Mouse (Mus musculus): ENCODE data around the gene Olfr600. TPM values are rescaled to one million over a fixed set of nuclear protein-coding genes. Genes with fewer than 3 reads are reported as not detected.
"Not testable (repeated sequence)": the region's sequence is repeated elsewhere in the genome, so short reads cannot be mapped to it uniquely, and the experiment has no call there.

Gene Olfr600
- not detected in 2 replicates for polyA plus RNA-seq (2012; rRNA removed)

DNA sequence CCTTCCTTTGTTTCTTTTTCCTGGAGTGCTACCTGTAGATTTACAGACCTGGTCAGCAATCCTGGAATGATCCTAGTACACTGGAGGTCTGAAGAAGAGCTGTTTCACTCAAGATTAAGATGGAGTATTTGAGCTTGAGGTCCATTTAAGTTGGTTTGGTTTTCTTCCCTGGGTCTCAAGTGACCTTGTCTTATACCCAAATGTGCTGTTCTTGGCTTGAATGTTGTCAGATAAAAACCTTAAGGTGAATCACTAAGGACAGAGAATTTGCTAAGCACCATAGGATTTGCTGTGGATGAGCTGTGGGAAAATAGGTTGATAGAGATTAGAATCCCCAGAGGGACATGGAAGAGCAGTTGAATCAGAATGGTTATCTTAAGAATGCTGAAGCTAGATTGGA is at the start of gene Olfr600:
Olfr600 (minus strand) TSS at position 101 of the 400 bp plus-strand sequence.
- H3K27ac ChIP-seq (ENCODE audit: insufficient read depth, low read depth, low read length): no peak within 1 kb of the TSS
- no peak within 1 kb of the TSS for H3K4me3 ChIP-seq (ENCODE audit: low read depth, low read length)
- TF ChIP-seq CTCF (IDR thresholded peaks at IDR 0.05; ENCODE audit: extremely low read depth, insufficient read length, insufficient replicate concordance, low read depth, low read length) (no peak), POLR2A (IDR thresholded peaks at IDR 0.05; ENCODE audit: low read depth, low read length) (no peak)
- no peaks in the 10 kb centered on the region for H3K27me3 ChIP-seq (ENCODE audit: control insufficient read depth, insufficient read depth, low read length)
- H3K4me1 ChIP-seq (ENCODE audit: control insufficient read depth, insufficient read depth, insufficient read length, low read length): no peaks in the 10 kb centered on the region
- no peaks in the 10 kb centered on the region for H3K36me3 ChIP-seq (ENCODE audit: control insufficient read depth, insufficient read depth, low read length)

DNA sequence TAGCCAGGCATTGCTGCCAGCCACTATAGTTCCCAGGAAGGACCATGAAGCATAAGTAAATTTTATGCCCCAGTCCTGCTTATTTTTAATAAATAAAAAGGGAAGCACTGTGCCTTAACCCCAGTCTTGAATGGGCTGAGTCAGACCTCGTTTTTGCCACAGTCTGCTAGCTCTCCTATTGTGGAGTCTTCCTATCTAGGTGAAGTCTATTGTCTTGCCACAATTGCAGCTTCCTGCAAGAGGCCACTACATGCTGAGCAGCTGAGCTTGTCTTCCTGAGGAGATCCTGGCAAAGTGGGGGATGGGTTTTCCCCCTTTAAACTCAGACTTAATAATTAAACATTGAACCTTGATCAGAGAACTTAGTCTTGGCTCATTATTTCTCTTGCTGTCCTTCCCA is 49.5 kb upstream of the Olfr600 start:
- WGBS: 4% methylated on average over 1 of the region's 1 CpGs
- H3K36me3 ChIP-seq (ENCODE audit: control insufficient read depth, insufficient read depth, low read length): no peaks in the 10 kb centered on the region

DNA sequence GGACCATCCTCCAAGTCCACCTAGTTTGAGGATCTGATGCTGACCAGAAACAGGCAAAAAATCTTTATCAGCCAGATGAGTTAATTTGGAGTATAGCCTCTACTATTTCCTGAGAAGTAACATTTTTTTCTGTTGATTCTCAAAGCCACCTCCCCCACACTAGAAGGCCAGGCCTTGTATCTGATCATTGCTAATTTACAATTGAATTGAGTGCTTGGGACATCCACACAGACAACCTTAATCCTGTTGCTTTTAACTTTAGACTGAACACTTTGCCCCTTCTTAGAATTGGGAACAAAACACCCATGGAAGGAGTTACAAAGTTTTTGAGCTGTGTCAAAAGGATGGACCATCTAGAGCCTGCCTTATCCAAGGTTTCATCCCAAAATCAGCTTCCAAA is 48.3 kb upstream of the Olfr600 start:
- H3K36me3 ChIP-seq (ENCODE audit: control insufficient read depth, insufficient read depth, low read length): no peaks in the 10 kb centered on the region
- no peaks in the 10 kb centered on the region for H3K4me1 ChIP-seq (ENCODE audit: control insufficient read depth, insufficient read depth, insufficient read length, low read length)
- H3K27ac ChIP-seq (ENCODE audit: insufficient read depth, low read depth, low read length): no peak overlapping the region
- no peaks in the 10 kb centered on the region for H3K27me3 ChIP-seq (ENCODE audit: control insufficient read depth, insufficient read depth, low read length)
- H3K4me3 ChIP-seq (ENCODE audit: low read depth, low read length): no peak overlapping the region
- TF ChIP-seq CTCF (IDR thresholded peaks at IDR 0.05; ENCODE audit: extremely low read depth, insufficient read length, insufficient replicate concordance, low read depth, low read length): no peak
- no peak for TF ChIP-seq POLR2A (IDR thresholded peaks at IDR 0.05; ENCODE audit: low read depth, low read length)

More for the DNA sequence above, 49.5 kb upstream of the Olfr600 start:
- H3K4me3 ChIP-seq (ENCODE audit: low read depth, low read length): no peak overlapping the region
- no peaks in the 10 kb centered on the region for H3K4me1 ChIP-seq (ENCODE audit: control insufficient read depth, insufficient read depth, insufficient read length, low read length)
- no peaks in the 10 kb centered on the region for H3K27me3 ChIP-seq (ENCODE audit: control insufficient read depth, insufficient read depth, low read length)
- H3K27ac ChIP-seq (ENCODE audit: insufficient read depth, low read depth, low read length): no peak overlapping the region
- no peak for TF ChIP-seq CTCF (IDR thresholded peaks at IDR 0.05; ENCODE audit: extremely low read depth, insufficient read length, insufficient replicate concordance, low read depth, low read length)
- no peak for TF ChIP-seq POLR2A (IDR thresholded peaks at IDR 0.05; ENCODE audit: low read depth, low read length)

DNA sequence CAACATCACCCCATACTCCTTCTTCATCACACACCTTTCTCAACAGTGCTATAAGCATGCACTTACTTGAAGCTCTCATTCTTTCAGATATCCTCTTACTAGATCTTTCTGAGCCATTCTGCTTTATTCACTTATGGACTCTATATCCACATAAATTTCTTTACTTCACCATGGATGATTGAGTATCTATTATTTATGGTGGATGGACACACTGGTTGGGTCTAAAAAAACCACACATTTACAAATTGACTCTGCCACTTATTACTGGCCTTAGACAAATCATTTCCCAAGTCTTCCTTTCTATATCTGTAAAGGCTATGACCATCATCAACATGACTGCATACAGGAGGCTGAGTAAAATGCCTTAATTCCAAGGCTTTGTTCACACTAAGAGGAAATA is 36.6 kb upstream of the Olfr600 start, which contains the start of gene Olfr603:
Olfr603 (minus strand) TSS at position 101 of the 400 bp plus-strand sequence.
- Histone ChIP-seq H3K4me1 (ENCODE audit: control insufficient read depth, insufficient read depth, insufficient read length, low read length) (no peaks in the 10 kb centered on the region), H3K4me3 (ENCODE audit: low read depth, low read length) (no peak within 1 kb of the TSS), H3K27me3 (ENCODE audit: control insufficient read depth, insufficient read depth, low read length) (no peaks in the 10 kb centered on the region), H3K27ac (ENCODE audit: insufficient read depth, low read depth, low read length) (no peak within 1 kb of the TSS), H3K36me3 (ENCODE audit: control insufficient read depth, insufficient read depth, low read length) (no peaks in the 10 kb centered on the region)
- no peak for TF ChIP-seq CTCF (IDR thresholded peaks at IDR 0.05; ENCODE audit: extremely low read depth, insufficient read length, insufficient replicate concordance, low read depth, low read length)
- TF ChIP-seq POLR2A (IDR thresholded peaks at IDR 0.05; ENCODE audit: low read depth, low read length): no peak

DNA sequence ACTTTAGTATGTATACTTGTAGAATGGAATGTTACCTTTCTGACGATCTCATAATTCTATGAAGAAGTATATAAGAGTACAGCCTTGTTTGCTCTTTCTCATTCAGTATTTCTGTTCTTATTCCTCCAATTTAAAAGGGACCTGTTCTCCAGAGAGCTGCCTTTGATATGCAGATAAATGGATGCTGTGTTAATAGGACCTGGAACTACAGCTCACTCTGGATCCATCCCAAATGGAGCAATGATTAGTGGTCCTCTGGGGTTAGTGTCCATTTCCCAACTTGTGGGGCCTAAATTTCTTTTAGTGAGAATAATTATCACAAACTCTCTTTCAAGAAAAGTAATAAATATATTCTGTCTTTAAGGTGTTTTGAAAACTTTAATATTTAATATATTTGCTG is 13.1 kb upstream of the Olfr600 start, which contains the start of gene Olfr601:
Olfr601 (minus strand) TSS at position 101 of the 400 bp plus-strand sequence.
- WGBS: 92% methylated on average over 1 of the region's 1 CpGs
- no peaks in the 10 kb centered on the region for H3K27me3 ChIP-seq (ENCODE audit: control insufficient read depth, insufficient read depth, low read length)
- TF ChIP-seq CTCF (IDR thresholded peaks at IDR 0.05; ENCODE audit: extremely low read depth, insufficient read length, insufficient replicate concordance, low read depth, low read length) (no peak), POLR2A (IDR thresholded peaks at IDR 0.05; ENCODE audit: low read depth, low read length) (no peak)
- H3K36me3 ChIP-seq (ENCODE audit: control insufficient read depth, insufficient read depth, low read length): no peaks in the 10 kb centered on the region
- no peaks in the 10 kb centered on the region for H3K4me1 ChIP-seq (ENCODE audit: control insufficient read depth, insufficient read depth, insufficient read length, low read length)
- H3K4me3 ChIP-seq (ENCODE audit: low read depth, low read length): no peak within 1 kb of the TSS
- H3K27ac ChIP-seq (ENCODE audit: insufficient read depth, low read depth, low read length): no peak within 1 kb of the TSS

DNA sequence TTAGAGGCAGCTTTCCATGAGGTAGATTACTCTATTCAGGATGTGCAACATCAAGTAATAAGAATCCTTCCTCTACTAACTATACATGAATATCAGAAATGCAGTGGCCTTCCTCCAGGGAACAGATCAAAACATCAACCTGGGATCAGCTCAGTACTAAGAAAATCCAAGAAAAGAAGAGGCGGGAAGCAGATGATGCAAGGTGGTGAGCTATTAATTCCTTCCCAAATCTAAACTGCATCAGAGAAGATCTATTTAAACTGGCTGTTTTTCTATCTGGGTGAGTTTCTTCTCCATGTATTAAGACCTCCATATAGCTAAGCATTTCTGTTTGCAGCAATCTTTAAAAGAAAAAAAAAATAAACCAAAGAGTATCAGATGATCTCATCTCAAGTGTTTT is 13.9 kb downstream of the Olfr600 start, which contains the start of gene Olfr599:
Olfr599 (plus strand) TSS at position 301 of the 400 bp plus-strand sequence.
- WGBS: 86% methylated on average over 1 of the region's 1 CpGs
- H3K27ac ChIP-seq (ENCODE audit: insufficient read depth, low read depth, low read length): no peak within 1 kb of the TSS
- TF ChIP-seq CTCF (IDR thresholded peaks at IDR 0.05; ENCODE audit: extremely low read depth, insufficient read length, insufficient replicate concordance, low read depth, low read length) (no peak), POLR2A (IDR thresholded peaks at IDR 0.05; ENCODE audit: low read depth, low read length) (no peak)
- H3K4me1 ChIP-seq (ENCODE audit: control insufficient read depth, insufficient read depth, insufficient read length, low read length): no peaks in the 10 kb centered on the region
- no peak within 1 kb of the TSS for H3K4me3 ChIP-seq (ENCODE audit: low read depth, low read length)
- H3K36me3 ChIP-seq (ENCODE audit: control insufficient read depth, insufficient read depth, low read length): no peaks in the 10 kb centered on the region
- H3K27me3 ChIP-seq (ENCODE audit: control insufficient read depth, insufficient read depth, low read length): no peaks in the 10 kb centered on the region

DNA sequence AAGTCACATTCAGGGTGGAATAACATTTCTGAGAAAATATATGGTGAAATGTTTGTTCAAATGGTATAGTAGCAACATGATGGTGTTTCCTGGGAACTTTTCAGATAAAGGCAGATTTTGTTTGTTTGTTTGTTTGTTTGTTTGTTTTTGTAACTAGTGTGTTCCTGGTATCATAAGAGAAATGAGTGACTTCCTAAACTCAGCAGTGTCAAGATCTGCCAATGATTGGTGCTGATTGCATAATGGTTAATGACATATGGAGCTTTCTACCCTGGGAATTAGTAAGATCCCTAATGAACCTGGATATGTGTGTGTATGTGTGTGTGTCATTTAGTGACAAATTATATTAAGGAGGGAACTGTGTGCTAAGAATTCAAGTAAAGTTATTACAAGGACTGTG is 26.2 kb downstream of the Olfr600 start, which contains the start of gene Olfr598:
Olfr598 (plus strand) TSS at position 301 of the 400 bp plus-strand sequence.
- H3K27ac ChIP-seq (ENCODE audit: insufficient read depth, low read depth, low read length): no peak within 1 kb of the TSS
- H3K4me1 ChIP-seq (ENCODE audit: control insufficient read depth, insufficient read depth, insufficient read length, low read length): no peaks in the 10 kb centered on the region
- H3K27me3 ChIP-seq (ENCODE audit: control insufficient read depth, insufficient read depth, low read length): no peaks in the 10 kb centered on the region
- H3K36me3 ChIP-seq (ENCODE audit: control insufficient read depth, insufficient read depth, low read length): no peaks in the 10 kb centered on the region
- no peak for TF ChIP-seq POLR2A (IDR thresholded peaks at IDR 0.05; ENCODE audit: low read depth, low read length)
- TF ChIP-seq CTCF (IDR thresholded peaks at IDR 0.05; ENCODE audit: extremely low read depth, insufficient read length, insufficient replicate concordance, low read depth, low read length): no peak
- H3K4me3 ChIP-seq (ENCODE audit: low read depth, low read length): no peak within 1 kb of the TSS

DNA sequence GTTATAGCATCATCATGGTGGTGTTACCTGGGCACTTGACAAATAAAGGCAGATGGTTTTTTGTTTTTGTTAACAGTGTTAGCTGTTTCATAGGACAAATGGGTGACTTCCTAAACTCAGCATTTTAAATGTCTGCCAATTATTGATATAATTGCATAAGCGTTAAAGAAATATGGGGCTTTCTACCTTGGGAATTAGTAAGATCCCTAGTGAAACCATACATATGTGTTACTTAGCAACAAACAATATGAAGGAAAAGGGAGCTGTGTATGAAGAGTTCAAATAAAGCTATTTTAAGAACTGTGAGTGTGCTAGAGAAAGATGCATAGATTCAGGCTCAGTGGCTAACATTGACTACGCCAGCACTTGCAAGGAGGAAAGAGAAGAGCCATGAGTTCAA is 33.5 kb downstream of the Olfr600 start, which contains the start of gene Olfr597:
Olfr597 (plus strand) TSS at position 301 of the 400 bp plus-strand sequence.
- 78% methylated on average over 2 of the region's 2 CpGs for WGBS
- H3K27me3 ChIP-seq (ENCODE audit: control insufficient read depth, insufficient read depth, low read length); H3K4me1 ChIP-seq (ENCODE audit: control insufficient read depth, insufficient read depth, insufficient read length, low read length); H3K27ac ChIP-seq (ENCODE audit: insufficient read depth, low read depth, low read length); H3K4me3 ChIP-seq (ENCODE audit: low read depth, low read length); H3K36me3 ChIP-seq (ENCODE audit: control insufficient read depth, insufficient read depth, low read length): not testable (repeated sequence)

DNA sequence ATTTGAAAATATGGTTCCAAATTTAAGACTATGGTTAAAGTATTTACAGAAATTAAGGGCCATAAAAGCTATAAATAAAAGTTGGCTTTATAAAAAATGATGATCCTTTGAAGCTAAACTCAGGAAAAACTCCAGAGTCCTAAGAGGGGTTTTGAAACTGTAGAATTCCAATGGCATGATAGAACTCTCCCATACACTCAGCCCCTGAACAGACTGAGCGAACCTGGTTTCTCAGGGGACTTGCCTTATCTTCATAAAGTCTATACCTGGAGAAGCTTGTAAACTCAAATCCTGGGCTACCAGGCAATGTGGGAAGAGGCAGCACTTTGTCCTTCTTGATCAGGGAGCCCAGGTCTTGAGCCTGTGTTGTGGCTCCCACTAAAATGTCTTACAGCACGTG is 44.1 kb downstream of the Olfr600 start, which contains the start of gene Olfr596:
Olfr596 (plus strand) TSS at position 301 of the 400 bp plus-strand sequence.
- H3K4me3 ChIP-seq (ENCODE audit: low read depth, low read length); H3K4me1 ChIP-seq (ENCODE audit: control insufficient read depth, insufficient read depth, insufficient read length, low read length); H3K27ac ChIP-seq (ENCODE audit: insufficient read depth, low read depth, low read length); H3K36me3 ChIP-seq (ENCODE audit: control insufficient read depth, insufficient read depth, low read length); H3K27me3 ChIP-seq (ENCODE audit: control insufficient read depth, insufficient read depth, low read length): not testable (repeated sequence)
- WGBS: 88% methylated on average over 2 of the region's 2 CpGs

Measured in small intestine, adult 2 months (tissue).